Mouse (Mus musculus): ENCODE results near the gene Mef2b. TPM values are rescaled to one million over a fixed set of nuclear protein-coding genes. Genes with fewer than 3 reads are reported as not detected.

The Mef2b gene
- total and polyA plus RNA-seq, 3 experiments: 60.1 to 232 (median 168) TPM

GRCm38 (mm10) chr8:70104506-70104905, 35.0 kb upstream of the Mef2b start:
- Histone ChIP-seq H3K4me3 (replicated peaks in 1 of 3; ENCODE audit: low read depth in 2 of 3, low read length in 2 of 3, poor library complexity in 1 of 3) (no peak overlapping the region), H3K27ac (ENCODE audit: insufficient read depth, low read depth) (no peak overlapping the region), H3K9me3 (replicated peaks; ENCODE audit: low read length) (no peaks in the 10 kb centered on the region), H3K27me3 (replicated peaks) (no peaks in the 10 kb centered on the region), H3K4me1 (ENCODE audit: control insufficient read depth in 1 of 2, insufficient read depth in 2 of 2) (peaks cover 4 to 54% of the 10 kb centered on the region in 2 experiments), H3K79me2 (replicated peaks; ENCODE audit: control insufficient read depth, extremely low read depth, insufficient read depth, poor library complexity, severe bottlenecking) (no peaks in the 10 kb centered on the region), H3K9ac (ENCODE audit: insufficient read depth, low read depth) (no peak overlapping the region), H3K36me3 (replicated peaks in 1 of 2; ENCODE audit: control insufficient read depth in 1 of 2, insufficient read depth in 1 of 2, low read length in 1 of 2) (peaks cover 0 to 64% of the 10 kb centered on the region in 2 experiments), H3K4me2 (ENCODE audit: insufficient read depth, low read depth, poor library complexity, severe bottlenecking) (peak overlapping the region; percentile 25)
- peak; percentile 72 for DNase-seq (ENCODE audit: extremely low read depth)
- peak; percentile 37; the same call in 1 of the 2 replicates for TF ChIP-seq ZC3H11A (IDR thresholded peaks at IDR 0.05; ENCODE audit: low read depth, low read length)
- TF ChIP-seq MAFK (IDR thresholded peaks at IDR 0.05; ENCODE audit: insufficient replicate concordance, low read length): peak; percentile 100
- peak; percentile 46; the same call in 1 of the 2 replicates for TF ChIP-seq TCF12 (IDR thresholded peaks at IDR 0.05; ENCODE audit: low read depth, low read length)
- TF ChIP-seq NELFE (IDR thresholded peaks at IDR 0.05; ENCODE audit: low read depth, low read length): no peak
- TF ChIP-seq CTCF (conservative IDR thresholded peaks at IDR 0.05 in 1 of 2, IDR thresholded peaks at IDR 0.05 in 1 of 2; ENCODE audit: low read depth in 2 of 2, low read length in 2 of 2): peak; percentile 62 to 93
- peak; percentile 96 for TF ChIP-seq SMC3 (IDR thresholded peaks at IDR 0.05; ENCODE audit: low read depth, low read length)
- no peak for TF ChIP-seq ZMIZ1 (IDR thresholded peaks at IDR 0.05; ENCODE audit: low read depth, low read length)
- no peak for TF ChIP-seq NRF1 (IDR thresholded peaks at IDR 0.05; ENCODE audit: low read depth, low read length)
- TF ChIP-seq ZKSCAN1 (IDR thresholded peaks at IDR 0.05; ENCODE audit: borderline replicate concordance, low read depth, low read length): no peak
- no peak for TF ChIP-seq CHD1 (IDR thresholded peaks at IDR 0.05; ENCODE audit: low read depth, low read length)
- TF ChIP-seq RAD21 (IDR thresholded peaks at IDR 0.05; ENCODE audit: low read depth, low read length): peak; percentile 88
- TF ChIP-seq RCOR1 (conservative IDR thresholded peaks at IDR 0.05; ENCODE audit: low read depth, low read length): no peak
- TF ChIP-seq BHLHE40 (IDR thresholded peaks at IDR 0.05; ENCODE audit: low read depth, low read length): no peak
- 0 out of 2 replicates have a peak, but pooled peaks have one; percentile 19 for TF ChIP-seq MYC (IDR thresholded peaks at IDR 0.05; ENCODE audit: low read depth, low read length)
- TF ChIP-seq HCFC1 (IDR thresholded peaks at IDR 0.05; ENCODE audit: low read depth, low read length): no peak
- TF ChIP-seq MXI1 (IDR thresholded peaks at IDR 0.05; ENCODE audit: low read depth, low read length): no peak
- no peak for TF ChIP-seq IRF4 (IDR thresholded peaks at IDR 0.05; ENCODE audit: low read depth, low read length)
- no peak for TF ChIP-seq MAX (IDR thresholded peaks at IDR 0.05; ENCODE audit: low read length)
- dilution Hi-C loops (cut with MboI; ENCODE audit: extremely low pct_ligation_motif_present, extremely low pct_unique_long_range_greater_than_20kb, low sequenced_read_pairs): no loop called here
- in situ Hi-C loops (cut with MboI; ENCODE audit: low pct_ligation_motif_present, low pct_unique_long_range_greater_than_20kb, low sequenced_read_pairs): no loop called here

- dilution Hi-C loops (cut with MboI; ENCODE audit: extremely low pct_ligation_motif_present, extremely low pct_unique_long_range_greater_than_20kb, low sequenced_read_pairs) (no loop called here), in situ Hi-C loops (cut with MboI; ENCODE audit: low pct_ligation_motif_present, low pct_unique_long_range_greater_than_20kb, low sequenced_read_pairs) (no loop called here)
- TF ChIP-seq RCOR1 (conservative IDR thresholded peaks at IDR 0.05; ENCODE audit: low read depth, low read length) (no peak), NELFE (IDR thresholded peaks at IDR 0.05; ENCODE audit: low read depth, low read length) (no peak), E2F4 (IDR thresholded peaks at IDR 0.05; ENCODE audit: insufficient replicate concordance, low read depth, low read length) (no peak), BHLHE40 (IDR thresholded peaks at IDR 0.05; ENCODE audit: low read depth, low read length) (no peak)
- DNase-seq (ENCODE audit: extremely low read depth): no peak
- Histone ChIP-seq H3K4me2 (ENCODE audit: insufficient read depth, low read depth, poor library complexity, severe bottlenecking) (peak overlapping the region; percentile 25), H3K27ac (ENCODE audit: insufficient read depth, low read depth) (no peak overlapping the region), H3K79me2 (replicated peaks; ENCODE audit: control insufficient read depth, extremely low read depth, insufficient read depth, poor library complexity, severe bottlenecking) (no peaks in the 10 kb centered on the region), H3K9me3 (replicated peaks; ENCODE audit: low read length) (no peaks in the 10 kb centered on the region), H3K27me3 (replicated peaks) (no peaks in the 10 kb centered on the region), H3K4me1 (ENCODE audit: control insufficient read depth in 1 of 2, insufficient read depth in 2 of 2) (peaks cover 8 to 58% of the 10 kb centered on the region in 2 experiments), H3K36me3 (replicated peaks in 1 of 2; ENCODE audit: control insufficient read depth in 1 of 2, insufficient read depth in 1 of 2, low read length in 1 of 2) (peaks cover 0 to 60% of the 10 kb centered on the region in 2 experiments), H3K4me3 (replicated peaks in 1 of 3; ENCODE audit: low read depth in 2 of 3, low read length in 2 of 3, poor library complexity in 1 of 3) (no peak overlapping the region), H3K9ac (ENCODE audit: insufficient read depth, low read depth) (no peak overlapping the region)
Measured at GRCm38 (mm10) chr8:70104922-70105321, 34.6 kb upstream of the Mef2b start.
